Mouse (Mus musculus): Measurements from ENCODE around the gene Hpca.

- no peak for TF ChIP-seq EP300 (IDR thresholded peaks at IDR 0.05)
- no peak for TF ChIP-seq CTCF (IDR thresholded peaks at IDR 0.05)
Observed at GRCm38 (mm10) chr4:129140808-129141207, 19.0 kb upstream of the Hpca start.
